9 mouse cellular contexts compared by ENCODE assay signal in the genomic region with DNA sequence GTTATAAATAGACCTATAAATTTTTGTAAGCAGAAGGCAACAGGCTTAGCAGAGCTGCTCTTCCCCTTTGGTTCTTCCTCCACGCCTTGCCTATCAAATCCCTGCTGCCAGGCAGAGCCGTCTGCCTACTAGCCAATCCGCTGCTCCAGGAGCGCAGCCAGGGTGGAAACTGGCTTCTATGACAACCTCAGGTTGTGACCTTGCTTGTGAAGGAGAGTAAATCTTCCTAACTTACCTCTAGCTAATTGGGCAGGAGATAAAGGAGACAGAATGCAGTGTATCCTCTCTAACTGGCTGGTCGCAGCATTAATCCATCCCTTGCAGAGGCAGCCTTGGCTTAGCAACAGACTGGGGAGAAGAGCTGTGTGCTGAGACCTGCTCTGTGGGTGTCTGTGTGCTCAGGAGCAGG. TPM values are rescaled to one million over a fixed set of nuclear protein-coding genes. Genes with fewer than 3 reads are reported as not detected.
DNase-seq lines count a peak whose midpoint lies in the region; TF ChIP-seq lines count a peak whose summit lies in the region.
"Had no signal": no experiment of that assay in that cellular context is flagged by ENCODE, and none has a peak within 500 bp of the region (broad histone marks: within the 10 kb centered on the region; RNA-seq: fewer than 3 reads in every experiment).

No protein-coding gene starts in this region.

- H3K4me3 ChIP-seq in kidney, adult 2 months (ENCODE audit: insufficient read depth, low read depth, low read length), result no peak overlapping the region

- peak overlapping the region; percentile 78 for H3K27ac ChIP-seq in kidney, adult 2 months (ENCODE audit: insufficient read depth, low read depth, low read length)
- H3K27ac ChIP-seq: liver, embryonic 14.5 days had no signal

- WGBS in kidney, adult 2 months, result 21% methylated on average over 5 of the region's 5 CpGs

- no peak for TF ChIP-seq POLR2A in kidney, adult 2 months (IDR thresholded peaks at IDR 0.05; ENCODE audit: low read depth, low read length)

- H3K36me3 ChIP-seq in kidney, adult 2 months (ENCODE audit: control insufficient read depth, insufficient read depth, low read length), result no peaks in the 10 kb centered on the region

- no peaks in the 10 kb centered on the region for H3K27me3 ChIP-seq in kidney, adult 2 months (replicated peaks; ENCODE audit: control insufficient read depth, insufficient read depth, low read length)

- peaks cover 7% of the 10 kb centered on the region for H3K4me1 ChIP-seq in kidney, adult 2 months (ENCODE audit: control insufficient read depth, insufficient read depth, low read length)

- DNase-seq in cerebellum, adult 18-20 months, result peak; percentile 10 to 27
- DNase-seq in cerebellum, adult 8-10 months, result no peak
- peak; percentile 19 for DNase-seq in 3T3-L1 (ENCODE audit: low read depth, low spot score)
- peak; percentile 14 to 26 for DNase-seq in frontal cortex, postnatal 25 days (ENCODE audit: low spot score in 2 of 2)
- peak; percentile 81 for DNase-seq in kidney, adult 2 months
- DNase-seq in left cerebral cortex, postnatal 36 days (ENCODE audit: low spot score in 2 of 2), result peak; percentile 38 to 49
- DNase-seq in retina, postnatal 7 days (ENCODE audit: low read depth, low spot score), result peak; percentile 59
- no peak for DNase-seq in spleen, postnatal 36 days (ENCODE audit: low spot score in 2 of 2)

- intact Hi-C loops in left cerebral cortex, postnatal 36 days (cut with DNase I), result no loop called here

- TF ChIP-seq CTCF in kidney, adult 2 months (conservative IDR thresholded peaks at IDR 0.05; ENCODE audit: insufficient read depth, insufficient read length, low read depth, low read length), result no peak

RNA-seq across cellular contexts. Expression of gene Cript, which starts 29.7 kb away (rescaled TPM):
- polyA plus RNA-seq in kidney, adult 2 months (2012; rRNA removed), result 15.8 and 30.6 TPM in 2 replicates
- total RNA-seq in left cerebral cortex, postnatal 36 days (2021), result 10 to 100 TPM; 61.2 to 66.2 TPM

RNA-seq across cellular contexts. Expression of gene Pigf, which starts 29.8 kb away (rescaled TPM):
- polyA plus RNA-seq in kidney, adult 2 months (2012; rRNA removed), result 8.6 and 11.7 TPM in 2 replicates
- total RNA-seq in left cerebral cortex, postnatal 36 days (2021), result 10 to 100 TPM; 15.0 to 18.1 TPM

RNA-seq across cellular contexts. Expression of gene Socs5, which starts 52.4 kb away (rescaled TPM):
- polyA plus RNA-seq in kidney, adult 2 months (2012; rRNA removed), result 11.5 and 11.7 TPM in 2 replicates
- 100 to 1,000 TPM; 112 to 120 TPM for total RNA-seq in left cerebral cortex, postnatal 36 days (2021)

Comparison
In these comparisons a context has a peak if more than half of its experiments do, and no peak if none do; other contexts are left out.
1. DNase-seq: peak in cerebellum, adult 18-20 months (2 of 2), 3T3-L1 (single experiment), frontal cortex, postnatal 25 days (2 of 2), kidney, adult 2 months (single experiment), left cerebral cortex, postnatal 36 days (2 of 2) and retina, postnatal 7 days (single experiment); none in cerebellum, adult 8-10 months (single experiment) and spleen, postnatal 36 days (0 of 2).